Mouse (Mus musculus) G1E (cell line): ENCODE data around the gene Phactr4. TPM values are rescaled to one million over a fixed set of nuclear protein-coding genes. Genes with fewer than 3 reads are reported as not detected.

Experiments
- ATAC-seq: 2 replicates; pipeline ENCODE4 v1.8.0; 2016; ENCODE audit warnings: mild to moderate bottlenecking; ENCODE audit not compliant: insufficient number of reproducible peaks, poor library complexity, low FRiP score, severe bottlenecking; ENCODE audit errors: extremely low read depth
- DNase-seq: peaks from one replicate; pipeline ENCODE4 v3.0.0; 2012; ENCODE audit warnings: low spot score
- H3K27me3 ChIP-seq: 2 replicates; pipeline ENCODE4 v1.6.1; 2012; ENCODE audit warnings: mild to moderate bottlenecking, low read length, inconsistent platforms; ENCODE audit not compliant: insufficient read depth
- H3K36me3 ChIP-seq: replicated peaks from 2 replicates; pipeline ENCODE3; 2012; ENCODE audit warnings: mild to moderate bottlenecking, inconsistent platforms
- H3K4me1 ChIP-seq: 2 replicates; pipeline ENCODE4 v1.6.1; 2012; ENCODE audit warnings: low read depth, low read length, inconsistent platforms, mixed read lengths; ENCODE audit not compliant: insufficient read depth
- H3K4me3 ChIP-seq: 2 replicates; pipeline ENCODE4 v1.5.1; 2012; ENCODE audit warnings: low read depth, mild to moderate bottlenecking, inconsistent platforms, low read length, moderate library complexity, mixed read lengths
- H3K9me3 ChIP-seq: replicated peaks from 2 replicates; pipeline ENCODE4 v1.6.1; 2012; ENCODE audit warnings: inconsistent platforms
- CTCF ChIP-seq: IDR thresholded peaks from 2 replicates; pipeline ENCODE4 v1.5.1; 2012; ENCODE audit warnings: low read depth, low read length, inconsistent platforms, mixed read lengths
- GATA1 ChIP-seq: IDR thresholded peaks from 2 replicates; pipeline ENCODE4 v1.6.1; 2012; ENCODE audit warnings: borderline replicate concordance, low read length, inconsistent platforms, mixed read lengths
- GATA2 ChIP-seq: IDR thresholded peaks from 2 replicates; pipeline ENCODE4 v1.6.1; 2012; ENCODE audit warnings: low read depth, low read length, inconsistent platforms, borderline replicate concordance
- POLR2AphosphoS5 ChIP-seq: IDR thresholded peaks from 2 replicates; pipeline ENCODE4 v1.6.1; 2012; ENCODE audit warnings: low read depth, low read length, inconsistent platforms; ENCODE audit not compliant: insufficient replicate concordance
- TAL1 ChIP-seq: conservative IDR thresholded peaks from 2 replicates; pipeline ENCODE4 v1.6.1; 2012; ENCODE audit warnings: low read depth, low read length, inconsistent platforms, mixed read lengths
- polyA plus RNA-seq: library from polyadenylated mRNA; stranded (reverse); fragments of >175 nt; gene quantifications from 2 replicates; pipeline ENCODE4 v1.2.3, GENCODE M21; 2012
- total RNA-seq, 2 experiments: library from RNA; stranded (forward) in 1 of 2; stranded (reverse) in 1 of 2; fragments of 200-1000 nt in 1 of 2; fragments of >200 nt in 1 of 2; fragmentation: Nextera tagmentation in 1 of 2; gene quantifications; 2 replicates each; pipeline ENCODE4 v1.2.3; 2014 to 2017

Gene Phactr4
- total and polyA plus RNA-seq, 3 experiments = 7.7 to 72.5 (median 15.2) TPM

- ATAC-seq = no peak
- Histone ChIP-seq H3K36me3 (peaks cover 85% of the 10 kb centered on the region), H3K4me3 (no peak overlapping the region)
Observed at GRCm38 (mm10) chr4:132365450-132366060, 56.7 kb downstream of the Phactr4 start.

GRCm38 (mm10) chr4:132363487-132363886, 58.8 kb downstream of the Phactr4 start:
- H3K27me3 ChIP-seq = no peaks in the 10 kb centered on the region
- no peak for ATAC-seq
- H3K4me1 ChIP-seq = peaks cover 5% of the 10 kb centered on the region
- no peak overlapping the region for H3K4me3 ChIP-seq
- no peak for DNase-seq
- H3K9me3 ChIP-seq = no peaks in the 10 kb centered on the region
- H3K36me3 ChIP-seq = peaks cover 84% of the 10 kb centered on the region
- no peak for TF ChIP-seq GATA1
- no peak for TF ChIP-seq CTCF
- no peak for TF ChIP-seq TAL1
- no peak for TF ChIP-seq GATA2
- TF ChIP-seq POLR2AphosphoS5 = no peak

More at GRCm38 (mm10) chr4:132365450-132366060, 56.7 kb downstream of the Phactr4 start:
- no peaks in the 10 kb centered on the region for H3K27me3 ChIP-seq
- no peak for DNase-seq
- TF ChIP-seq TAL1 (no peak), GATA2 (no peak), GATA1 (no peak), POLR2AphosphoS5 (no peak), CTCF (no peak)
- peaks cover 5% of the 10 kb centered on the region for H3K4me1 ChIP-seq
- no peaks in the 10 kb centered on the region for H3K9me3 ChIP-seq

DNA sequence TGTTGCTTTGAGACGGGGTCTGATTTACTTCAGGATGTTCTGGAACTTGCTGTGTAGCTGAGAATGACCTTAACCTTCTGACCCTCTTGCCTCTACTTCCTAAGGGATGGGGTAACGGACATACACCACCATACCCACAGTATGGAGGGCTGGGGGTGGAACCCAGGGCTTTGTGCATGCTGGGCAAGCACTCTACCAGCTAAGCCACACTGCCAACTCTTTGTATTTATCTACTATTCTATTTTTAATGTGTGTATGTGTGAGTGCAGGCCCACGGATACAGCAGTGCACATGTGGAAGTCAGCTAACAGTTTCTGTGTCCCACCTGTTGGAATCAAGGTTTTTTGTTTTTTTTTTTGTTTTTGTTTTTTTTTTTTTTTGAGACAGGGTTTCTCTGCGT, 62.8 kb downstream of the Phactr4 start:
- TF ChIP-seq GATA1 (no peak), TAL1 (no peak), GATA2 (no peak), POLR2AphosphoS5 (no peak), CTCF (no peak)
- Histone ChIP-seq H3K36me3 (peaks cover 79% of the 10 kb centered on the region), H3K4me1 (peaks cover 28% of the 10 kb centered on the region), H3K9me3 (no peaks in the 10 kb centered on the region), H3K27me3 (no peaks in the 10 kb centered on the region), H3K4me3 (no peak overlapping the region)
- DNase-seq (no peak), ATAC-seq (no peak)

DNA sequence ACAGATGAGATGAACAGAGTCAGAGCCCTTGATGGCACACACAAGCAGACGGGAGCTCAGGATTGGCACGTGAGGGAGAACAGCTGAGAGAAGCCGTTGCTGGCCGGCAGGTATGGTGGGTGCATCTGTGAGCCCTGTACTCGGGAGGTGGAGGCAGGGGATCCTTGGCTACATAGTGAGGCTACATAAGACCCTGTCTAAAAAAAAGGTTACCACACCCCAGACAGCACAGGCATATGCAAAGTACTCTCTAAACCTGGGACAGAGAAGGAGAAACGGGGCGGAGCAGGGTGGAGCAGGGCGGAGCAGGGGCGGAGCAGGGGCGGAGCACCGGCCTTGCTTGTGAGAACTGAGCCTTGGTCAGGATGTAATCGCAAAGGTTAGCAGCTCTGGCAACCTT, 66.1 kb downstream of the Phactr4 start:
- H3K27me3 ChIP-seq = no peaks in the 10 kb centered on the region
- H3K9me3 ChIP-seq = no peaks in the 10 kb centered on the region
- peak overlapping the region; percentile 58; the same call in 1 of the 2 replicates for H3K4me3 ChIP-seq
- peaks cover 41% of the 10 kb centered on the region for H3K4me1 ChIP-seq
- DNase-seq = no peak
- TF ChIP-seq CTCF = no peak
- TF ChIP-seq POLR2AphosphoS5 = no peak
- no peak for TF ChIP-seq TAL1
- TF ChIP-seq GATA1 = no peak
- TF ChIP-seq GATA2 = no peak
- 0 out of 2 replicates have a peak, but pooled peaks have one; percentile 9 for ATAC-seq
- peaks cover 71% of the 10 kb centered on the region for H3K36me3 ChIP-seq

DNA sequence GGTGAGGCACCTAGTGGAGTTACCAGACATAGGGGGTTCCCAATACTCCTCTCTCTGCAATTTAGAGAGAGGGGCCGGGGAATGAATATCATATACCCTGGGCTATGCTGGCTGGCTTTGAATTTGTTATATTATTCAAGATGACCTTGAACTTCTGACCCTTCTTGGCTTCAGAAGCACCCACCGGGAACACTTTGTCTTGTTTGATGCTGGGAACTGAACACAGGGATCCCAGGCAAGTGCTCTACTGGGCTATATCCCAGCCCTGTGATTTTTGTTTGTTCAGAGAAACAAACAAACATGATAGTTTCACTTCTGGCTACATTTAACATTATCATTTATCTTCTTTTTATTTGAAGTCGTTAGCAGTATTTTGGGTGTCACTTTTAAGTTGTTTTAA, 66.9 kb downstream of the Phactr4 start:
- H3K36me3 ChIP-seq = peaks cover 71% of the 10 kb centered on the region

DNA sequence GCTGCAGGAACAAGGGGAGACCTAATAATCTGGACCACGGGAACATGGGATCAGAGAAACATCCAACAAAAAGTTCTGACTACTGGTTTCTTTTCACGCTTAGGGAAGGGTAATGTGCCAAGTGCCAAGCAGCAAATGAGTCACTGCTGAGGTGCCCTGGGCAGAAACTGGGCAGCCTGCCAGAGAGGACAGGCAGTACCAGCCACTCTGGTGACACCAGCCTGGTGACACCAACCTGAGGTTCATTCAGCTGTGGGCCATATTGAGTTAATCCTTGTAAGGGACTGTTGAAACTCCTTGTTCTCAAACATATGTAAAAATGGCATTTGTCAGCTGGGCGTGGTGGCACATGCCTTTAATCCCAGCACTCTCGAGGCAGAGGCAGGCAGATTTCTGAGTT, 67.7 kb downstream of the Phactr4 start:
- Histone ChIP-seq H3K27me3 (no peaks in the 10 kb centered on the region), H3K9me3 (no peaks in the 10 kb centered on the region), H3K36me3 (peaks cover 65% of the 10 kb centered on the region), H3K4me1 (peaks cover 55% of the 10 kb centered on the region), H3K4me3 (no peak overlapping the region; the same call in 1 of the 2 replicates)
- TF ChIP-seq GATA2 (no peak), CTCF (no peak), GATA1 (no peak), POLR2AphosphoS5 (no peak), TAL1 (no peak)
- ATAC-seq = no peak
- DNase-seq = no peak

More for the DNA sequence above, 66.9 kb downstream of the Phactr4 start:
- H3K4me1 ChIP-seq = peaks cover 48% of the 10 kb centered on the region
- no peak overlapping the region for H3K4me3 ChIP-seq
- H3K27me3 ChIP-seq = no peaks in the 10 kb centered on the region
- DNase-seq (no peak), ATAC-seq (no peak)
- no peaks in the 10 kb centered on the region for H3K9me3 ChIP-seq
- TF ChIP-seq TAL1 (no peak), CTCF (no peak), POLR2AphosphoS5 (no peak), GATA1 (no peak), GATA2 (no peak)
